Mouse (Mus musculus): ENCODE data around the gene Ptprn. TPM values are rescaled to one million over a fixed set of nuclear protein-coding genes. Genes with fewer than 3 reads are reported as not detected.

The Ptprn gene
- total RNA-seq, 2 experiments from 2014 or later: 1.2 to 2.0 TPM

GRCm38 (mm10) chr1:75223532-75223931 lies 40.8 kb downstream of the Ptprn start:
- DNase-seq: no peak

GRCm38 (mm10) chr1:75222926-75223325 lies 41.4 kb downstream of the Ptprn start:
- no peak for DNase-seq

GRCm38 (mm10) chr1:75221538-75221937 lies 42.8 kb downstream of the Ptprn start:
- no peak for DNase-seq

- no peak for DNase-seq
Observed at GRCm38 (mm10) chr1:75219531-75219930, 44.8 kb downstream of the Ptprn start, which contains the start of gene Tuba4a. Gene Tuba4a (minus strand): TSS chr1:75219865.

GRCm38 (mm10) chr1:75219078-75219477 lies 45.2 kb downstream of the Ptprn start:
- DNase-seq: peak; percentile 94 to 96

- DNase-seq: peak; percentile 84 to 85
Observed at GRCm38 (mm10) chr1:75218227-75219001, 45.9 kb downstream of the Ptprn start.

GRCm38 (mm10) chr1:75217893-75218226 lies 46.4 kb downstream of the Ptprn start:
- DNase-seq: no peak

GRCm38 (mm10) chr1:75216797-75217585 lies 47.3 kb downstream of the Ptprn start:
- DNase-seq: peak; percentile 78 to 79

- DNase-seq: peak; percentile 25 to 28
Observed at GRCm38 (mm10) chr1:75215785-75216184, 48.5 kb downstream of the Ptprn start.

GRCm38 (mm10) chr1:75214886-75215285 lies 49.4 kb downstream of the Ptprn start:
- DNase-seq: peak; percentile 84 to 85

- DNase-seq: peak in 1 of 2 experiments; percentile 30
Observed at GRCm38 (mm10) chr1:75214442-75214841, 49.9 kb downstream of the Ptprn start.

- DNase-seq: no peak
Observed at GRCm38 (mm10) chr1:75213096-75213495, 51.2 kb downstream of the Ptprn start.

GRCm38 (mm10) chr1:75212542-75212941 lies 51.8 kb downstream of the Ptprn start:
- DNase-seq: no peak

- DNase-seq: no peak
Observed at GRCm38 (mm10) chr1:75211141-75211708, 53.1 kb downstream of the Ptprn start.

- DNase-seq: peak; percentile 98
Observed at GRCm38 (mm10) chr1:75210136-75211087, 53.9 kb downstream of the Ptprn start, which contains the start of the genes Glb1l and Stk16. Gene Glb1l (minus strand): TSS chr1:75210813. Gene Stk16 (plus strand): TSS chr1:75210838.

GRCm38 (mm10) chr1:75208967-75209678 lies 55.2 kb downstream of the Ptprn start:
- peak; percentile 46 to 56 for DNase-seq

- DNase-seq: no peak
Observed at GRCm38 (mm10) chr1:75201236-75201635, 63.1 kb downstream of the Ptprn start.

Data from heart, adult 18-20 months (tissue).